Mouse (Mus musculus) gastrocnemius, postnatal 10 days (tissue): Measurements from ENCODE around the gene Drd4. TPM values are rescaled to one million over a fixed set of nuclear protein-coding genes. Genes with fewer than 3 reads are reported as not detected.
A peak's percentile ranks its signal among the peaks of the same experiment; 100 is the strongest.

Experiments
- DNase-seq: peaks from one replicate; pipeline ENCODE4 v3.0.0; 2021; ENCODE audit warnings: mixed read lengths
- total RNA-seq, 2 experiments: library from RNA; stranded (reverse); gene quantifications; 2 replicates each; pipeline ENCODE4 v1.2.3; 2021

Gene Drd4
- total RNA-seq, 2 experiments from 2014 or later: 0.70 to 0.99 TPM

DNA sequence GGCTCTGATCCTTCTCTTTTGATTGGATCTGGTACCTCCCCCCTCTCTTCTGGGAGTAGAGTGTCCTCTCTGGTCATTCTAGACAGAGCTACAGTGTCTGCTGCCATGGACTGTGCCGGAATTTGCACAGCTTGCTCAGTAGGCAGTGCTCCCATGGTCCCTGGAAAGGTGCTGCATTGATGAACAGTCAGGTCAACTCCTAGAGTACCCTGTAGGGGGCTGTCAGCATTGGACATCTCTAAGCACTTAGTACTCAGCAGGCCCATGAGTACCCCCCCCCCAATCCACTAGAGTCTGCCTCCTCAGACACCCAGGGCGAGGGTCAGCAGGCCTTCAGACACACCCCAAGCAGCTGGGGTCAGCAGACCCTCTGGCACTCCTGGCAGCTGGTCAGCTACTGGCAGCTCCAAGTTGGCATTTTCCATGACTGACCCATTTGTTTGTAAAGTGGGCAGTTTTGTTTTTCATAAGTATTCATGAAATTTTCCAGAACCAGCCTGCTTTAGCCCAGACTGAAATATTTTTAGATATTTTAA is 43.3 kb downstream of the Drd4 start:
- no peak for DNase-seq

DNA sequence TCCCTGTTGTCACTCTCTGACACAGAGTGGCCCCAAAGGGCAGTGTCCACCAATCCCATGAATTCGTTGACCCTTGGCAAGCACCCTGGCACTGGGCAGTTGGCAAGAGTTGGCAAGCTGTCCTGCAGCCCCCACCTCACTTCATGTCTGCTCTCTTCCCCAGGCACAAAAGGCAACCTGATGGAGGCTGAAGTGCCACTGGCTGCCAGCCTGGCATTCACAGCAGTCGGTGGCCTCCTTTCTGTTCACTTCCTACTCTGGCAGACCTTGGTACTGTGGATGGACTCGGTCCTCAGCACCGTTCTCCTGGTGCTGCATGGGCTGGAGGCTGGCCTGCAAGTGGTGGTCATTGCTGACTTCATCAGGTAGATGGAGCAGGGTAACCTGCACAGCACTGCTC is 43.9 kb downstream of the Drd4 start:
- DNase-seq: no peak

DNA sequence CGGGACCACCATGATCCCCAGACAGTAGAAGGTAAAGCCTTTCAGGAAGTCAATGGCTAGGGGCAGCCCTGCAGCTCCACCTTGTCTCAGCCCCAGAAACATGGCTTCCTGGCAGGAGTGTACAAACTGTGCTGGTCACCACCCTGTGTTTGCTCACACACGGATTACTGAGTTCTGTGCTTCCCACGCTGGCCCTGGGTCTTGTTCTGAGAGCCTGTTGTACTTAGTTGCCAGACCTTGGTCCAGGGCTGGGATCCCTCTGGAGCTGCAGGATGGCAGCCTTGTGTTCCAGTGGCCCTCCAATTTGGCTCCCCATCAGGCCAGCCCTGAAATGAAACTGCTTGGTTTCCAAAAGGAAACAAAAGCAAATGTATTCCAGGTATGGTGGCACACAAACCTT is 44.5 kb downstream of the Drd4 start:
- no peak for DNase-seq

DNA sequence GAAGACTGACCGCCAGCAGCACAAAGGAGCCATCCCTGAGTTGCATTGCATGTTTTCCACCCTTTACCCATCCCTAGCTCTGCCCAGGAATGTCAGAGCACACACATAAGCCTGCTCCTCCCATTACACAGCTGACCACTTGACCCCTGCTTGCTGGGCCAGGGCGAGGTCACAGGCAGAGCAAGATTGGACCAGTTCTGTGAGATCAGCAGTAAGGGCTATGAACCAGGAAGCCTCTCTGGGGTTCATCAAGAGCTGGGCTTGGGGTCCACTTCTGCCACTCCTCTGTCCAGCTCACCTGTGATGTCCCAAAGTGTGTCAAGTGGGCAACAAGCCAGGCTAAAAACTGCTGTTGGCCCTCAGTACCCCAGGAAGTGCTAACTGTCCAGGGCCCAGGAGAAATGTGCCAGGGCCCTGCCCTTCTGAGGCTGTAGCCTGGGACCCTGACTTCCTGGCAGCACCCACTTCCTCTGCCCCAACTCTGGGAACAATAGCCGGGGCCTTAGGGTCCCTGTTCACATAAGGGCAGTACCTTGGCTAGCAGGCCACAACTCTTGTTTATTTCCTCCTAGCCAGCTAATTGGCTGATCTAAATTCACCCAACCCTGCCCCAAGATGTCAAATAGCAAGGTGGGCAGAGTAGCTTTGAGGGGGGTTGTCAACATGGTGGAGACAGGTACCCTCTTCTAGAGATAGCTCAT is 46.1 kb downstream of the Drd4 start:
- DNase-seq: no peak

GRCm38 (mm10) chr7:141338576-141339131 is 46.8 kb downstream of the Drd4 start, which contains the start of gene Eps8l2:
Eps8l2 (plus strand) TSS chr7:141338880.
- peak; percentile 35 for DNase-seq

GRCm38 (mm10) chr7:141339215-141339920 is 47.6 kb downstream of the Drd4 start:
- DNase-seq: no peak

- no peak for DNase-seq
These were observed 48.2 kb downstream of the Drd4 start for GRCm38 (mm10) chr7:141340023-141340422.

DNA sequence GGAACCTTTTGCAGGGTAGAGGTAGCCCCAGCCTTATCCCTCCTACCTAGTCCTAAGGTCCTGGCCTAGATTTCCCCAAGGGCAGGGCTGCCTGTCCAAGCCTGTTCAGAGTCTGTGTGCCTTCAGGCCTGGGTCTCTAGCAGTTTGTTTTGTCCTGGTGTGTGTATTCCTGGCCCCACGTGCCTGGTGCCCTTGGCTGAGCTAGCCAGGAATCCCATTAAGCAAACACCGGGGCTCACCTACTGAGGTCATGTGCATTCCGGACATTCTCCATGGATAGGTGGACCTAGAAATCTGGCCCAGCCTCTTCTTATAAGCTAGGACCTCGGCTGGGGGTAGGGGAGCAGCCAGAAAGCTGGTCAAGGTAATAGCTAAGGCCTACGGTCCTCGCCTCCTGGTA is 48.7 kb downstream of the Drd4 start:
- no peak for DNase-seq

GRCm38 (mm10) chr7:141341689-141342226 is 50.0 kb downstream of the Drd4 start:
- DNase-seq: no peak

DNA sequence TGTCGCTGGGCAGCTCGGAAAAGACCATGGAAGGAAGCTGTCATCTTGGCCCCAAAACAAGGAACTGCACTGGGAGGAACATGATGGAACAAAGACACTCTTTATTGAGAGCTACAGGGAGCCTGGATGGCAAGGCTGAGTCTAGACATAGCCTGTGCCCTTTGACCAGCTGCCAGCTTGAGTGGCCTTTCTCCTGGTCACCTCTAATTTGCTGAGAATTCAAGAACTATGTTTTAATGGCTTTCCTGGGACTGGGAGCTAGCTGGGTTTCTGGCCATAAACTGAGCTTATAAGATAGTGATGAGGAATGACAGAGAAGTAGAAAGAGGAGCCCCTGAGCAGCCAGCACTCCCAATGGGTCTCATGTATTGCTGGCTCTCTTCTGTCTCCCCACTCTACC is 51.4 kb downstream of the Drd4 start:
- DNase-seq: no peak

DNA sequence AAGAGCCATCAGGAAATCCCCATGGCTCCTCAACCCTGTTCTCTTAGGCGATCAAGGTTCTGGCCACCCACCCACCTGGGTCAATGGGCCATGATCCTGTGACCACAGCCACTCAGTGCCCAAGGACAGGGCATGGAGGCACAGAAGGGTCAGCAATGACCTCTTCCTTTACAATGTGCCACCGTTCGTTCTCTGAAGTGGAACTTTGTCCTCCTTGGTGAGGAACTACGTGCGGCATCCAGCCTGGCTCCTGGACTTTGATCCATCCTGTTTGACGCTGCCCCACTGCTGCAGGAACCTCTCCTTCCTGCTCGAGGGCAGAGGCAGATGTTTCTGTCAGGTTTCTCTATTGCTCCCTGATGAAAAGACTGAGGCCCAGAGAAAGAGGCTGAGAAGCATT is 51.9 kb downstream of the Drd4 start:
- no peak for DNase-seq

DNA sequence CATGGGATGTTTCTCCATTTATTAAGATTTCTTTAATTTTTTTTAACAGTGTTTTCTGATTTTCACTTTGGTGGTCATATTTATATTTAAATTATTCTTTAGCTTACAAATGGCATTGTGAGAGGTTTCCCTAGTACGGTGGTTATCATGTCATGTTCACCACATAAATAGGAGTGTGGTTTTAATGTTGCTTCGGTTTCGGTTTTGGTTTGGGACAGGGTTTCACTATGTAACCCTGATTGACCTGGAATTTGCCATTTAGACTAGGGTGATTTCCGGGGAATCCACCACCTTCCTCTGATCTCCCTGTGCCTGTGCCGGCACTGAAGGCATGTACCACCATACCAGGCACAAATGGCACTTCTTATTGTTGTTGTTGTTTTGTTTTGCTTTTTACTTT is 53.0 kb downstream of the Drd4 start:
- no peak for DNase-seq

Other genes with a start within 250 kb of the Drd4 start
- under 1 TPM; 0.11 to 0.38 TPM for gene B4galnt4, start 230.9 kb upstream of the Drd4 start, total RNA-seq
- gene Pkp3, start 213.8 kb upstream of the Drd4 start, total RNA-seq: not detected
- gene Sigirr, start 191.4 kb upstream of the Drd4 start, total RNA-seq: 1 to 10 TPM; 2.4 to 2.6 TPM
- not detected for gene Ano9, start 174.2 kb upstream of the Drd4 start, total RNA-seq
- gene Ptdss2, start 169.6 kb upstream of the Drd4 start, total RNA-seq: 10 to 100 TPM; 16.8 to 18.0 TPM
- 10 to 100 TPM; 52.9 to 56.0 TPM for gene Rnh1, start 119.1 kb upstream of the Drd4 start, total RNA-seq
- 100 to 1,000 TPM; 205 to 240 TPM for gene Hras, start 98.0 kb upstream of the Drd4 start, total RNA-seq
- 1 to 10 TPM; 2.7 to 3.2 TPM for gene Lrrc56, start 97.8 kb upstream of the Drd4 start, total RNA-seq
- not detected for gene Lmntd2, start 77.9 kb upstream of the Drd4 start, total RNA-seq
- gene Rassf7, start 76.1 kb upstream of the Drd4 start, total RNA-seq: 1 to 10 TPM; 2.1 to 2.8 TPM
- gene Phrf1, start 63.2 kb upstream of the Drd4 start, total RNA-seq: 10 to 100 TPM; 29.8 to 37.0 TPM
- gene Irf7, start 25.5 kb upstream of the Drd4 start, total RNA-seq: 1 to 10 TPM in 1 of 2 experiments, under 1 TPM in 1; 0.59 to 1.2 TPM
- 1 to 10 TPM; 1.0 to 1.1 TPM for gene Cdhr5, start 15.2 kb upstream of the Drd4 start, total RNA-seq
- gene Sct, start 12.9 kb upstream of the Drd4 start, total RNA-seq: 1 to 10 TPM in 1 of 2 experiments, under 1 TPM in 1; 0.99 to 2.5 TPM
- 10 to 100 TPM; 24.6 to 28.7 TPM for gene Deaf1, start 35.7 kb downstream of the Drd4 start, total RNA-seq
- gene Tmem80, start 35.7 kb downstream of the Drd4 start, total RNA-seq: 10 to 100 TPM; 12.1 to 12.8 TPM
- 1 to 10 TPM; 1.5 to 2.3 TPM for gene Eps8l2, start 46.9 kb downstream of the Drd4 start, total RNA-seq
- 100 to 1,000 TPM; 110 to 111 TPM for gene Taldo1, start 100.2 kb downstream of the Drd4 start, total RNA-seq
- 10 to 100 TPM; 12.1 to 13.5 TPM for gene Gatd1, start 122.1 kb downstream of the Drd4 start, total RNA-seq
- gene Cend1, start 137.5 kb downstream of the Drd4 start, total RNA-seq: 1 to 10 TPM in 1 of 2 experiments, under 1 TPM in 1; 0.66 to 1.4 TPM
- gene Slc25a22, start 145.9 kb downstream of the Drd4 start, total RNA-seq: 10 to 100 TPM; 14.5 to 25.7 TPM
- 1 to 10 TPM; 2.4 to 3.2 TPM for gene Pidd1, start 152.0 kb downstream of the Drd4 start, total RNA-seq
- 1,000 to 10,000 TPM in 1 of 2 experiments, 100 to 1,000 TPM in 1; 886 to 1,008 TPM for gene Rplp2, start 155.4 kb downstream of the Drd4 start, total RNA-seq
- gene Pnpla2, start 163.2 kb downstream of the Drd4 start, total RNA-seq: 100 to 1,000 TPM; 119 to 151 TPM
- 1 to 10 TPM; 8.6 to 9.9 TPM for gene Cracr2b, start 169.1 kb downstream of the Drd4 start, total RNA-seq
- gene Cd151, start 175.4 kb downstream of the Drd4 start, total RNA-seq: 10 to 100 TPM; 77.7 to 88.5 TPM
- gene Polr2l, start 183.1 kb downstream of the Drd4 start, total RNA-seq: 10 to 100 TPM; 43.4 to 49.0 TPM
- gene Tspan4, start 183.2 kb downstream of the Drd4 start, total RNA-seq: 10 to 100 TPM; 18.6 to 21.0 TPM
- 10 to 100 TPM; 22.7 to 22.8 TPM for gene Chid1, start 247.9 kb downstream of the Drd4 start, total RNA-seq